Mouse (Mus musculus) brown adipose tissue, adult 24 weeks (tissue): Measurements from ENCODE around the gene Psen1. TPM values are rescaled to one million over a fixed set of nuclear protein-coding genes. Genes with fewer than 3 reads are reported as not detected.

Experiments used
- H3K27ac ChIP-seq: fragments of 200-500 bp; replicated peaks from 2 replicates; pipeline ENCODE4 v1.5.1; 2012; ENCODE audit warnings: low read depth, mild to moderate bottlenecking, low read length
- H3K4me1 ChIP-seq: fragments of 200-500 bp; 2 replicates; pipeline ENCODE4 v1.6.1; 2012; ENCODE audit warnings: low read length, mixed read lengths; ENCODE audit not compliant: control insufficient read depth, insufficient read depth, insufficient read length
- H3K4me3 ChIP-seq: fragments of 200-500 bp; 2 replicates; pipeline ENCODE4 v1.5.1; 2012; ENCODE audit warnings: low read depth, mild to moderate bottlenecking, low read length, moderate library complexity; ENCODE audit not compliant: insufficient read depth
- polyA plus RNA-seq: library from polyadenylated mRNA; stranded (reverse); fragments of >200 nt; gene quantifications from 2 replicates; pipeline ENCODE4 v1.2.4, GENCODE M21; 2012; ENCODE audit not compliant: missing spikeins, insufficient read depth, insufficient read length

Psen1 gene
- polyA plus RNA-seq, 1 experiment, result 18.9 TPM

DNA sequence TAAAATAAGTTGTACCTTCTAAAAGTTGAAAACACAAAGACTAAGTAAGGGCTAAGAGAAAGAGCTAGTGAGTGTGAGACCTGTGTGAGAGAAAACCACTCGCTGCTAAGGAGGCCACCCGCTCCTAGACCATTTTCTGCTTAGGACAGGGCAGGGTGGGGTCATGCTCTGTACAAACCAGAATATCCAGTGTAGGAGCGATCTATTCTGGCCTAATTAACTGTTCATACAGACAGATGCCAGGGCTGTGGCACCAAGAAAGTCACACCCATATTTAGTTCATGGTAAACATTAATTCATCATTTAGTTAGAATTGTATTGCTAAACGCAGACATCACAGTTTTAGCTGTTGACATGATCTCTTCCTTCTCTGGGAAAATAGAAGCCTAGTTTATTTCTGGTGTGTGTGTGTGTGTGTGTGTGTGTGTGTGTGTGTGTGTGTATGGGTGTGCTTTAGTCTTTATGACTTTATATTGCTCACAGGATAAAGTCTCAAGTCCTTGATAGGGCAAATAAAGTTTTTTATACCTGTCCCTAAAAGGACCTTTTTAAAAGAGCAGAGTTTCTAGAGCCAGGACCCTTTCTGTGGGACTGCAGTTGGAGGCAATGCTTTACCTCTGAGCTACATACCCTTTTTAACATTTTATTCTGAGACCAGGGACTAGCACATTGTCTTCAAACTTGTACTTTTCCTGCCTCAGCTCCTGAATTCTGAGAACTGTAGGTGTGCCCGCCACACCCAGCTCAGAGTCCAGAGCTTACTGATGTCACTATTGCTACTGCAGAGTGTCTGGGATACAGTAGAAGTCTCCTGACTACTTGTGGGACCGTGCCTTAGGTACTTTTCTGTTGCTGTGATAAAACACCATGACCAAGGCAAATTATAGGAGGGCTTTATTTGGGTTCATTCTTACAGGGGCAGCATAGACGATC lies 20.5 kb downstream of the Psen1 start:
- H3K4me3 ChIP-seq, result no peak overlapping the region
- H3K27ac ChIP-seq, result no peak overlapping the region
- H3K4me1 ChIP-seq, result no peaks in the 10 kb centered on the region

DNA sequence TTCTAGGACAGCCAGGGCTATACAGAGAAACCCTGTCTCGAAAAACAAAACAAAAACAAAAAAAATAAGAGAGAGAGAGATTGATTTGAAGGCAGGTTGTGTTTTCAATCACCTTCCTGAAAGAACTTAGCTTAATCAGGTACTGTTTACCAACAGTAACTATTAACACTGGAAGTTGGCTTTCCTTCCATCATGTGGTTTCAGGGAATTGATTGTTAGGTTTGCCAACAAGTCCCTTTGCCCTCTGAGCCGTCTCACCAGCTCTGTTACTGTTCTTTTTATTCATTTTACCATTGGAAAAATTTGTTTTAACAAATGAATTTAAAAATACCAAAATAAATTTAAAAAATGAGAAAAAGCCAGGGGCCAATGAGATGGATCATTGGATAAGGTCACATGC lies 22.0 kb downstream of the Psen1 start:
- Histone ChIP-seq H3K27ac (no peak overlapping the region), H3K4me1 (no peaks in the 10 kb centered on the region), H3K4me3 (no peak overlapping the region)

DNA sequence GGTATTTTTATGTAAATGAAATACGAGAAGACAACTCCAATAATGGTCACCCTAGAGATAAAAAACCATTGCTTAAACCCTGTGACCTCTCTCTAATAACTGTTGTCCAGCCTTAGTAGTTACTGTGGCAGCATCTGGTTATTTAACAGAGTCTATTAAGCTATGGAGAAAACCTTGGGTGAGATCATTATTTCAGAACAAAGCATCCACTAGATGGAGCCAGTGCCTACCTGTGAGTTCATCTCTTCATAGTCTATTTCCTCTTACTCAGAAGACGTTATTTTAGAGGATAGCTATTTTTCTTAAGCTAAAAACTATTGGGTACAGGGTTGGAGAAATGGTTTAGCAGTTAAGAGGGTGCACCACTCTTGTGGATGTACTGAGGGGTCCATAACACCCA lies 25.8 kb downstream of the Psen1 start:
- no peak overlapping the region for H3K27ac ChIP-seq
- H3K4me1 ChIP-seq, result peaks cover 4% of the 10 kb centered on the region; the same call in 1 of the 2 replicates
- H3K4me3 ChIP-seq, result no peak overlapping the region

DNA sequence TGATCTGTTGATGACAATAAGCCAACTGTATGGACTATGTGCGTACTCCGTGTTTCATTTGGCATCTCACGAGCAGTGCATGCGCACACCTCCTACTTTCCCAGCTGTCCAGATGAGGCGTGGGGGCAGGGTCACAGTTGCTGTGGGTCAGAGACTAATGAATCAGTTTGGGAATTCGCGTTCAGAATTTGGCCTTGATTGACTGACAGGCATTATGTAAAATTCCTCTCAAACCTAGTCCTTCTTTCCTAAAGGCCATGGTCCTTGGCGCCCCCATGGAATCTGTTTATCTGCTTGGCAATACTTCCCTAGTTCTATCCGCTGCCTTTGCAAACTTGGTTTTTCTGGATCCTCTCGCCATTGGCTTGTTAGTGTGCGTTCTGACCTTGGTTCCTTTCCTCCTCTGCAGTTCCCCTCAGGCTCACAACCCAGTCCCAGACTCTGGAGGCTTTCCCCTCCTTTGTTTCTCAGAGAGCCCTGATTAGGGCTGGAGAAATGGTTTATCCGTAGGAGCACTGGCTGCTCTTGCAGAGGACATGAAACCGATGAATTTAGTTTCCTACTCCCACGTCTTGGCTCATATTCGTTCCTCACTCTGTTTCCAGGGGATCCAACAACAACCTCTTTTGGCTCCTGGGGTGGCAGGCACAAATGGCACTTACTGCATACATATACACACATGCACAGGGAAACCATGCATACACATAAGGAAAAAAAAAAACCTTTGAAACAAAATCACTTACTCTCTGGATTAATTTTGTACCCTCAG lies 28.6 kb downstream of the Psen1 start:
- Histone ChIP-seq H3K4me1 (peaks cover 7% of the 10 kb centered on the region), H3K4me3 (no peak overlapping the region), H3K27ac (peak overlapping the region; percentile 45)

DNA sequence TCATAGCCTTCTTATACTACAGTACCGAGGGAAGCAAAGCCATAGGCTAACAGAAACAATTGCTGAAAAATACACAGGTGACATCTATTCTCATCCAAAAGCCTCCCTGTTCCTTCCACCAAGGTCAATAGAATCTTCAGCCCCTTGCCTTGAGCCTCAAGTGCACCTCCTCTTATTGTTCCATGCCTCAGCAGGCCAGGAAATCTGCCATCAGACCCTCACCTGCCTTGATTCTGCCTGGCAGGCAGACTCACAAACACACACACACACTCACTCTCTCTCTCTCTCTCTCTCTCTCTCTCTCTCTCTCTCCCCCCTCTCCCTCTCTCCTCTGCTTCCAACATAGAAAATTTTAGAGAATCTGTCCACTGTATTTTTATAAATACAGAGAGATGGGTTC lies 31.5 kb downstream of the Psen1 start:
- no peak overlapping the region for H3K4me3 ChIP-seq
- peaks cover 7% of the 10 kb centered on the region for H3K4me1 ChIP-seq
- H3K27ac ChIP-seq, result no peak overlapping the region

DNA sequence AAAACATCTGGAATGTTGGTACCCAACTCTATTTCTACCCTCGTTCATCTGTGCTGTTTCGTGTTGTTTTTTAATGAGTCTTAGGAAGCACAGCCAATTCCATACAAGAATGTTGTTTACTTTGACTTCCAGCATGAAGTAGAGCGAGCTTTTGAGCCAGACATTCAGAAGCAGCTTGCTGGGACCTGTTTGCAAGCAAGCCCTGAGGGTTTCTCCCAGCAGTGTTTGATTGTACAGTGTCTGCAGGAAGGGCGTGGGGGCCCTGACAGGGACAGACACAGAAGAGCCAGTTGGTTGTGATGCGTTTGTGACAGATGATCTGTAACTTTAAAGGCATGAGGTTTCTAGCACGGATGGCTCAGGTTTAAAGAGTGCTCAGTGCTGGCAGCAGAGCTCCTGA lies 33.3 kb downstream of the Psen1 start:
- H3K27ac ChIP-seq, result peak overlapping the region; percentile 18
- H3K4me1 ChIP-seq, result peaks cover 9% of the 10 kb centered on the region
- H3K4me3 ChIP-seq, result no peak overlapping the region

DNA sequence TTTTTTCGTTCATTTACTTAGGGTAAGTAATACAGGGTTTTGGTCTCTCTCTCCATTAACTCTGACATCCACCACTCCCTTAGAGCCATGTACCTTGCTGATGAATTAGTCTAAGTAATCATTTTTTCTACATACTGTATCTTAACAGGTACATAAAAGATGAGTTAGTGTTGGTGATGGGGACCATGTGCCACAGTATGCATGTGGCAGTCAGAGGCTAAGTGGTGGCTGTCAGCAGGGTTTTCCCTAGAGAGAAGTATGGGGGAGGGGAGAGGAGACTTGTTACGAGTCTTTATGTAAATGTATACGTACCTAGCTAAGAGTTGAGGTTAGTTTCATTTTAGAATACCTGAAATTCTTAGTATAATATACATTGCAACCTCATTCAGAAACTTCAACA lies 35.1 kb downstream of the Psen1 start:
- Histone ChIP-seq H3K27ac (no peak overlapping the region), H3K4me3 (no peak overlapping the region), H3K4me1 (peaks cover 10% of the 10 kb centered on the region)

DNA sequence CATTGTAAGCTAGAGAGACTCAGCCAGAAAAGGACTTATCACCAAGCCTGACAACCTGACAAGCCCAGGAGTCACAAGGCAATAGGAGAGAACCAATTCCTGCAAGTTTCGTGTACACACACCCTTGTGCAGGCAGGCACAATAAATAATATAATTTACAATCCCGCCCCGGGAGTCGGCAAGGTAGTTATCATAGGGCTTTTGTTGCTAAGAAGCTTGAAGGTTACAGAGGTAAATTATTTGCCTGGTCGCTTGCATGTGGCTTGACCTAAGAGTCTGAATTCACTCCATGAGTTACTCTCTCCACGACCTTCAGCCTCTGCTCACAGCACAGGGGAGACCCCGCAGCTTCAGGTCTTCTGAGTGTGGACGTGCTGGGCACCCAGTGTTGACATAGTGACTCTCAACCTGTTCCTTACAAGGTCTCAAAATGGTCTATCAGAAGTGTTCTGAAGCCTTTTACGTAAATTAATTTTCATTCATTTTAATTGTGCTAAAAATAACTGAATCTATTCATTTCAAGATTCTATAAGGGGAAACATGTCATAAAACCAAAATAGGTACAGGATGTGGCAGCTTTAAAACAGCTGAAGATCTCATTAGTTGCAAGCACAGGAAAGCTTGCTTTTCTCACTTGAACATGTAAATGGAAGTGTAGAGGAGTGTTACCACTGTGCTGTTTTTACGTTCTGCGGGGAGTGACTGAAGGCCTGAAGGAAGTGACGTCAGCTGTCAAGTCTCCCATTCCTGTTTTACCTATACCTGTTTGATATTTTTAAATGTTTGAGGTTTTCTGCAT lies 38.8 kb downstream of the Psen1 start:
- Histone ChIP-seq H3K4me3 (no peak overlapping the region), H3K4me1 (peaks cover 7% of the 10 kb centered on the region), H3K27ac (peak overlapping the region; percentile 95)

DNA sequence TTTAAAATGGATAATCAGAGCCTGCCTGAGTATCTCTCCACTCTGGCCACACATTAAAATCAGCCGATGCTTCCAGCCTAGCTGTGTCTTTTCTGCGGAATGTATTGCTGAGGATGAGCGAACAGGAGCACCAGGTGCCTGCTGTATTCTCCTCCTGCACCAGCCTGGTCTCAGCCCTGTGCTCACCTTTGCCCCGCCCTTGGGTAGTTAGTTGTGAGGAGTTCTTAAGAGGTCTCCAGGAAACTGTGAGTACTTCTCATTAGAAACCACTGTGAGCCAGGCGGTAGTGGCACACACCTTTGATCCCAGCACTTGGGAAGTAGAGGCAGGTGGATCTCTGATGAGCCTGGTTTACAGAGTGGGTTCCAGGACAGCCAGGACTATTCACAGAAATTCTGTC lies 44.3 kb downstream of the Psen1 start:
- Histone ChIP-seq H3K4me3 (no peak overlapping the region), H3K4me1 (peaks cover 22% of the 10 kb centered on the region), H3K27ac (no peak overlapping the region)

DNA sequence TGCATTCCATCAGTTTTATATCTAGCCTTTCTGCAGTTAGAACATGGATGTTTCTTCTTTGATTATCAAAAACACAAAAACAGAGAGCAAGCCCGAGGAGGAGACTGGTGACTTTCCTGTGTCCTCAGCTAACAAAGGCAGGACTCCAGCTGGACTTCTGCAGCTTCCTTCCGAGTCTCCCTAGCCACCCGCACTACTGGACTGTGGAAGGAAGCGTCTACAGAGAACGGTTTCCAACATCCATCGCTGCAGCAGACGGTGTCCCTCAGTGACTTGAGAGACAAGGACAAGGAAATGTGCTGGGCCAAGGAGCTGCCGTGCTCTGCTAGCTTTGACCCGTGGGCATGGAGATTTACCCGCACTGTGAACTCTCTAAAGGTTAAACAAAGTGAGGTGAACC lies 46.1 kb downstream of the Psen1 start:
- Histone ChIP-seq H3K4me3 (no peak overlapping the region), H3K4me1 (peaks cover 19% of the 10 kb centered on the region), H3K27ac (peak overlapping the region; percentile 88)

DNA sequence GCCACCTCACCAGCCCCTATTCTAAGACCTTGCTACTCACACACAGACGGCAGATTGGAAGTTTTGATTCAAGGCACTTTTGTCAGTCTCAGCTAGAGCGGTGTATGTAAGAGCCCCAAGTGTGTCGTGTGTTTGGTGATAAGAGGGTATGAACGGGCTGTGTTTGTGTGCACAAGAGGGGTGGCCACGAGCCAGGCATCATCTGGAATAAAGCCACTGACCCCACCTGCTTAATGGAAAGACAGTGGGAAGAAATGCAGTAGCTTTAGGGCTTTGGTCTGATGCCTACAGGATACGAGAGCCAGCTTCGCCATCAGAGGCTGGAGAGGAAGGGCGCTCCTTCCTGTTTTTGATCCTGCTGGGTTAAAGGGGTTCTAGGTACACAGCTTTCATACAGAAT lies 48.3 kb downstream of the Psen1 start:
- Histone ChIP-seq H3K27ac (peak overlapping the region; percentile 56), H3K4me3 (no peak overlapping the region), H3K4me1 (peaks cover 19% of the 10 kb centered on the region)

DNA sequence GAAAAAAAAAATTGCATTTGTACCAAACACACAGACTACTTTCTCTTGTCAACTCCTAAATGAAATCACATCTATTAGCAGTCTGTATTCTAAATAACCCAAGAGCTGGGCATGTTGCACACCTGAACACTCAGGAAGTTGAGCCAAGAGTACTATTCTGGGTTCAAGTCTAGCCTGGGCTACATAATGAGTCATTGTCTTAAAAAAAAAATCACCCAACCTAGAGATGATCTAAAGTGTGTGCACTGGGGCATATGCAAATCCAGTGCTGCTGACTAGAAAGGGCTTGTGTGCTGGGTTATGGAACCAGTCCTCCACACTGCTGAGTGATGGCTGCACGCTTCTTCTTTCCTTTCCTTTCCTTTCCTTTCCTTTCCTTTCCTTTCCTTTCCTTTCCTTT lies 50.7 kb downstream of the Psen1 start:
- H3K27ac ChIP-seq, result no peak overlapping the region
- H3K4me3 ChIP-seq, result no peak overlapping the region
- H3K4me1 ChIP-seq, result peaks cover 17% of the 10 kb centered on the region

DNA sequence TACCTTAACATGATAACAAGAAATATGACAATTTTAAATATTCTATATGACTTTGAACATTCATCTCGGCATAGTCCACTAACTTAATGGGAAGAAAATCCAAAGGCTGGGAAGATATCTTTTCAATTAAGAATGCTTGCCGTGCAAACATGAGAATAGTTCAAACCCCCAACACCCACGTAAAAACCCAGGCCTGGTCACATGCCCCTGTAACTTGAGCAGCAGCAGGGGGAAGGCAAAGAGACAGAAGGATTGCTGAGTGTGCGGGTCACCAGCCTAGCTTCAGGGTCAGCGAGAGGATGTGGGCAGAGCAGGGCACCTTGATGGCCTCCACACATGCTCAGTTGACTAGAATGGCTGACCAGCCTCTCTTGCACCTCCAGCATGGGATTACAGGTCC lies 53.8 kb downstream of the Psen1 start:
- H3K27ac ChIP-seq, result no peak overlapping the region
- no peaks in the 10 kb centered on the region for H3K4me1 ChIP-seq
- H3K4me3 ChIP-seq, result no peak overlapping the region

DNA sequence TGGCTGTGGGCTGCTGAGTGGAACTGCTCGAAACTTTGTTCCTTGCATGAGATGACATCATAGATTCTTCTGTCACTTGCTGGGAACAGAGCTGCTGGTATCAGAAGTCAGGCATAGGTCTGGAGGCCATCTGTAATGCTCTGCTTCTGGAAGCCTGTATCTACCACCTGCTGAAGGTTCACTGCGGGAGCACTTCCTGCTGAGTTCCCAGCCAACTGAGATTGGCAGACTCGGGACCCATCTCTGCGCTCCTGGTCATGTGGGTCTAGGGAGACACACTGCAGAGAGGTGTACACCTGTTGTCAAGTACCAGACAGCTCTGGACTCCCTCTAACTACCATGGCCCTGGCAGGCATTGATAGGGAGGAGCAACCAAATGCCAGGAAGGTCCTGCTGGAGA lies 54.9 kb downstream of the Psen1 start:
- H3K4me1 ChIP-seq, result no peaks in the 10 kb centered on the region
- H3K27ac ChIP-seq, result no peak overlapping the region
- H3K4me3 ChIP-seq, result no peak overlapping the region

DNA sequence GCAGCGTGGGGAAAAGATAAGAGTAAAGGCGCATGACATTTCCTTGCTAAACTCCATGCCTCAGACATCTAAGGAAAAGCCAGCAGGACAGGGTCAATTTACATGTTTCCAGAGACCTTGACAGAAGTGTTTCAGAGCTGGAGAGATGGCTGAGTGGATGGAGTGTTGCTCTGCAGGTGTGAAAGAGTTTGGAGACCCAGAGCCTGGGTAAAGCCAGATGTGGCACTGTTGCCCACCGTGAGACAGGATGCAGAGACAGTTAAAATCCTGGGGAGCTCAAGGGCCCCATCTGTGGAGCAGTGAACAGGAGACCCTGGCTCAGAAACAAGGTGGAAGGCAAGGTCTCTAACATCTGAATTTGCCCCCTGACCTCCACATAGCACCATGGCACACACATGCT lies 55.8 kb downstream of the Psen1 start:
- no peak overlapping the region for H3K4me3 ChIP-seq
- H3K27ac ChIP-seq, result no peak overlapping the region
- H3K4me1 ChIP-seq, result no peaks in the 10 kb centered on the region
